Mouse (Mus musculus): ENCODE results near the gene Prrc2a.

DNA sequence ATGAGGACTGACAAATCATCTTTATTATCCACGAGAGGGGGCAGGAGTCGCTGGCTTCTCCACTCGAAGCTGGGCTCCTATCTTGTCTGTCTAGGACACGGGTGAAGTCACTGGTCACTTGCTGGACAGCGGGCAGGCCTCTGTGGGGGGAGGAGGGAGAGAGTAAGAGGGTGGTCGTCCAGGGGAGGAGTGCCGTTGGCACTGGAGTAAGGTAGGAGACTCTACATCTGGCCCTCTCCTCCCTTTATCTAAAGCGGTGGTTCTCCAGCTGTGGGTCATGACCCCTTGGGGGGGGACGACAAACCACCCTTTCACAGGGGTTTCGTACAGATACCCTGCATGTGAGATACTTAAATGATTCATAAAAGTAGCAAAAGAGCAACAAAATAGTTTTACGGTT, 35.7 kb downstream of the Prrc2a start:
- TF ChIP-seq POLR2A (IDR thresholded peaks at IDR 0.05; ENCODE audit: borderline replicate concordance, extremely low read depth, low read depth, low read length) = no peak
- TF ChIP-seq CTCF (IDR thresholded peaks at IDR 0.05; ENCODE audit: insufficient read depth, low read length) = no peak
